Mouse (Mus musculus): ENCODE data around the gene Prr14. TPM values are rescaled to one million over a fixed set of nuclear protein-coding genes. Genes with fewer than 3 reads are reported as not detected.
"Not testable (repeated sequence)": the region's sequence is repeated elsewhere in the genome, so short reads cannot be mapped to it uniquely, and the experiment has no call there.

The Prr14 gene
- polyA plus RNA-seq, 1 experiment from 2014 or later, result 40.4 TPM

- H3K4me3 ChIP-seq, result peak overlapping the region; percentile 82
- no peak for ATAC-seq (ENCODE audit: borderline replicate concordance, extremely low read depth, low FRiP score, low TSS enrichment)
Measured at GRCm38 (mm10) chr7:127449966-127450365, 9.4 kb upstream of the Prr14 start.

GRCm38 (mm10) chr7:127453056-127453455, 6.4 kb upstream of the Prr14 start:
- H3K9ac ChIP-seq, result no peak overlapping the region
- H3K27ac ChIP-seq, result no peak overlapping the region
- peaks cover 26% of the 10 kb centered on the region for H3K4me1 ChIP-seq
- H3K4me2 ChIP-seq, result no peak overlapping the region
- no peaks in the 10 kb centered on the region for H3K9me3 ChIP-seq
- H3K4me3 ChIP-seq, result no peak overlapping the region
- WGBS, result 98% methylated on average over 2 of the region's 2 CpGs
- no peak for ATAC-seq (ENCODE audit: borderline replicate concordance, extremely low read depth, low FRiP score, low TSS enrichment)
- no peaks in the 10 kb centered on the region for H3K27me3 ChIP-seq
- H3K36me3 ChIP-seq, result peaks cover 37% of the 10 kb centered on the region

More at GRCm38 (mm10) chr7:127449966-127450365, 9.4 kb upstream of the Prr14 start:
- H3K9me3 ChIP-seq, result no peaks in the 10 kb centered on the region
- peaks cover 28% of the 10 kb centered on the region for H3K36me3 ChIP-seq
- H3K4me1 ChIP-seq, result peaks cover 32% of the 10 kb centered on the region
- H3K27me3 ChIP-seq, result no peaks in the 10 kb centered on the region
- H3K4me2 ChIP-seq, result peak overlapping the region; percentile 78
- no peak overlapping the region for H3K27ac ChIP-seq
- WGBS, result 79% methylated on average over 7 of the region's 7 CpGs
- peak overlapping the region; percentile 42 for H3K9ac ChIP-seq

- no peak overlapping the region for H3K4me2 ChIP-seq
- 85% methylated on average over 7 of the region's 7 CpGs for WGBS
- H3K27ac ChIP-seq, result no peak overlapping the region
- no peak for ATAC-seq (ENCODE audit: borderline replicate concordance, extremely low read depth, low FRiP score, low TSS enrichment)
- H3K27me3 ChIP-seq, result no peaks in the 10 kb centered on the region
- peaks cover 43% of the 10 kb centered on the region for H3K36me3 ChIP-seq
- no peak overlapping the region for H3K4me3 ChIP-seq
- H3K9ac ChIP-seq, result no peak overlapping the region
- no peaks in the 10 kb centered on the region for H3K9me3 ChIP-seq
- peaks cover 18% of the 10 kb centered on the region for H3K4me1 ChIP-seq
Measured at GRCm38 (mm10) chr7:127454905-127455304, 4.5 kb upstream of the Prr14 start.

- not testable (repeated sequence) for H3K27me3 ChIP-seq; H3K4me3 ChIP-seq; H3K4me2 ChIP-seq; H3K27ac ChIP-seq; H3K9me3 ChIP-seq; H3K9ac ChIP-seq; H3K4me1 ChIP-seq; ATAC-seq (ENCODE audit: borderline replicate concordance, extremely low read depth, low FRiP score, low TSS enrichment)
- H3K36me3 ChIP-seq, result peaks cover 50% of the 10 kb centered on the region
- WGBS, result 78% methylated on average over 3 of the region's 3 CpGs
Measured at GRCm38 (mm10) chr7:127458371-127459122, 864 bp upstream of the Prr14 start.

- Histone ChIP-seq H3K27ac (no peak overlapping the region), H3K36me3 (peaks cover 37% of the 10 kb centered on the region), H3K9ac (no peak overlapping the region), H3K4me2 (no peak overlapping the region), H3K4me1 (peaks cover 7% of the 10 kb centered on the region; the same call in 1 of the 2 replicates), H3K27me3 (no peaks in the 10 kb centered on the region), H3K9me3 (no peaks in the 10 kb centered on the region), H3K4me3 (no peak overlapping the region)
- 86% methylated on average over 3 of the region's 3 CpGs for WGBS
- ATAC-seq (ENCODE audit: borderline replicate concordance, extremely low read depth, low FRiP score, low TSS enrichment), result no peak
Measured at GRCm38 (mm10) chr7:127465191-127465590, 5.8 kb downstream of the Prr14 start.

GRCm38 (mm10) chr7:127465670-127466069, 6.3 kb downstream of the Prr14 start:
- not testable (repeated sequence) for H3K4me2 ChIP-seq; H3K9me3 ChIP-seq; H3K27me3 ChIP-seq; H3K4me3 ChIP-seq; ATAC-seq (ENCODE audit: borderline replicate concordance, extremely low read depth, low FRiP score, low TSS enrichment); H3K27ac ChIP-seq; H3K4me1 ChIP-seq; H3K9ac ChIP-seq
- 86% methylated on average over 2 of the region's 2 CpGs for WGBS
- H3K36me3 ChIP-seq, result peaks cover 34% of the 10 kb centered on the region

- Histone ChIP-seq H3K36me3 (peaks cover 29% of the 10 kb centered on the region), H3K27ac (no peak overlapping the region), H3K9ac (no peak overlapping the region), H3K4me3 (no peak overlapping the region), H3K4me2 (no peak overlapping the region), H3K4me1 (peaks cover 7% of the 10 kb centered on the region; the same call in 1 of the 2 replicates), H3K9me3 (no peaks in the 10 kb centered on the region), H3K27me3 (no peaks in the 10 kb centered on the region)
- ATAC-seq (ENCODE audit: borderline replicate concordance, extremely low read depth, low FRiP score, low TSS enrichment), result no peak
- 90% methylated on average over 4 of the region's 4 CpGs for WGBS
Measured at GRCm38 (mm10) chr7:127466606-127467005, 7.2 kb downstream of the Prr14 start.

GRCm38 (mm10) chr7:127470011-127470715, 10.8 kb downstream of the Prr14 start:
- no peak for ATAC-seq (ENCODE audit: borderline replicate concordance, extremely low read depth, low FRiP score, low TSS enrichment)
- H3K27me3 ChIP-seq, result no peaks in the 10 kb centered on the region
- 8% methylated on average over 10 of the region's 10 CpGs for WGBS
- H3K9me3 ChIP-seq, result no peaks in the 10 kb centered on the region
- peak overlapping the region; percentile 62 for H3K9ac ChIP-seq
- peaks cover 41% of the 10 kb centered on the region for H3K36me3 ChIP-seq
- H3K4me1 ChIP-seq, result peaks cover 16% of the 10 kb centered on the region
- peak overlapping the region; percentile 97 for H3K27ac ChIP-seq
- peak overlapping the region; percentile 61 for H3K4me3 ChIP-seq
- peak overlapping the region; percentile 81 for H3K4me2 ChIP-seq

GRCm38 (mm10) chr7:127470743-127471645, 11.6 kb downstream of the Prr14 start:
- peaks cover 44% of the 10 kb centered on the region for H3K36me3 ChIP-seq
- no peaks in the 10 kb centered on the region for H3K9me3 ChIP-seq
- H3K4me3 ChIP-seq, result peak overlapping the region; percentile 61
- peak overlapping the region; percentile 81 for H3K4me2 ChIP-seq
- H3K27me3 ChIP-seq, result no peaks in the 10 kb centered on the region
- under 1% methylated on average over 46 of the region's 46 CpGs for WGBS
- ATAC-seq (ENCODE audit: borderline replicate concordance, extremely low read depth, low FRiP score, low TSS enrichment), result peak; percentile 94
- peak overlapping the region; percentile 97 for H3K27ac ChIP-seq
- H3K4me1 ChIP-seq, result peaks cover 16% of the 10 kb centered on the region
- peak overlapping the region; percentile 62 for H3K9ac ChIP-seq

- H3K4me3 ChIP-seq, result peak overlapping the region; percentile 61
- peaks cover 48% of the 10 kb centered on the region for H3K36me3 ChIP-seq
- peak overlapping the region; percentile 97 for H3K27ac ChIP-seq
- H3K4me1 ChIP-seq, result peaks cover 16% of the 10 kb centered on the region
- no peaks in the 10 kb centered on the region for H3K9me3 ChIP-seq
- H3K9ac ChIP-seq, result peak overlapping the region; percentile 59
- ATAC-seq (ENCODE audit: borderline replicate concordance, extremely low read depth, low FRiP score, low TSS enrichment), result peak; percentile 27; the same call in 1 of the 2 replicates
- H3K4me2 ChIP-seq, result peak overlapping the region; percentile 81
- no peaks in the 10 kb centered on the region for H3K27me3 ChIP-seq
- 0% methylated on average over 25 of the region's 25 CpGs for WGBS
Measured at GRCm38 (mm10) chr7:127471646-127472010, 12.2 kb downstream of the Prr14 start.

- peak overlapping the region; percentile 59 for H3K9ac ChIP-seq
- ATAC-seq (ENCODE audit: borderline replicate concordance, extremely low read depth, low FRiP score, low TSS enrichment), result no peak
- no peaks in the 10 kb centered on the region for H3K9me3 ChIP-seq
- H3K4me1 ChIP-seq, result peaks cover 20% of the 10 kb centered on the region
- WGBS, result 3% methylated on average over 7 of the region's 7 CpGs
- H3K27me3 ChIP-seq, result no peaks in the 10 kb centered on the region
- peak overlapping the region; percentile 81 for H3K4me2 ChIP-seq
- peak overlapping the region; percentile 61 for H3K4me3 ChIP-seq
- H3K36me3 ChIP-seq, result peaks cover 50% of the 10 kb centered on the region
- peak overlapping the region; percentile 97 for H3K27ac ChIP-seq
Measured at GRCm38 (mm10) chr7:127472060-127472459, 12.6 kb downstream of the Prr14 start.

Data from lung, embryonic 15.5 days (tissue).